Mouse (Mus musculus) splenic B cell, adult 2 months (primary cell): ENCODE data around the gene Gucd1.

ENCODE experiments used
- DNase-seq: peaks from one replicate; pipeline ENCODE4 v3.0.0-alpha.2; 2011; ENCODE audit warnings: low read depth, low spot score
- H3K27me3 ChIP-seq: 2 replicates; pipeline ENCODE4 v1.6.1; 2012; ENCODE audit warnings: mild to moderate bottlenecking, low read length, moderate library complexity, mixed read lengths; ENCODE audit not compliant: control insufficient read depth, poor library complexity, insufficient read depth, severe bottlenecking
- H3K36me3 ChIP-seq: 2 replicates; pipeline ENCODE4 v1.6.1; 2012; ENCODE audit warnings: mild to moderate bottlenecking, low read length, moderate library complexity, mixed read lengths; ENCODE audit not compliant: control insufficient read depth, poor library complexity, insufficient read depth, severe bottlenecking

The Gucd1 gene

GRCm38 (mm10) chr10:75341936-75342335 is 175.8 kb downstream of the Gucd1 start:
- DNase-seq, result no peak
- Histone ChIP-seq H3K36me3 (no peaks in the 10 kb centered on the region), H3K27me3 (no peaks in the 10 kb centered on the region)

DNA sequence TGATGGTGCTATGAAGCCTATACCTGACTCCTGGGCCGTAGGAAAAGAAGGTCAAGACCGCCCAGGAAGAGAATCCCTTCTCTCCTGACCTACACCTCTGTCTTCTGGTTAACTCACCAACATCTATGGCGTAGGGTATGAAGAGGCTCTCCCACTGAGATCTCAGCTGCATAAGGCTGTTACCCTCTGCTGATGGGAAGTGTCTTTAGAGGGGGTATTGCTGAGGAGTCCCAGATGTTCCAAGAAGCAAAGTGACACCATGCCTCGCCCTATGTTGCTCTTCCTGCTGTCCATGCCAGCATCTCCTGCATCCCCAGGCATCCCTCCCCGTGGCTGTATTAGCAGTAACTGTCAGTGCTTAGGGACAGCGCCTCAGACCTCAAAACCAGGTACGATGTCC is 178.4 kb downstream of the Gucd1 start:
- no peaks in the 10 kb centered on the region for H3K27me3 ChIP-seq
- DNase-seq, result no peak

DNA sequence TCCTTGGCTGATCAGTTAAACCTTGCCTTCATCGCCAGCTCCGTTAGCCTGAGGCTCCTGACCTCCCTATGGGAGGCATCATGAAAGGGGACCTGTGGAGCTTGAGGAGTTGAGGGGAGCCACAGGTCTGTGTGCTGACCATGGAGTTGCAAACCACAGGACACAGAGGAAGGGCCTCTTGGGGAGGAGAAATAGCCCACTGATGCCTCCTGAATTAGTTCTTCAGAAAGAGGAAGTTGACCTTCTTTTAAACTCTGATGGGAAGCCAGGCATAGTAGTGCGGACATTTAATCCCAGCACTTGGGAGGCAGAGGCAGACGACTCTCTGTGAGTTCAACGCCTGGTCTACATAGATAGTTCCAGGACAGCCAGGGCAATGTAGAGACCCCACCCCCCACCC is 178.9 kb downstream of the Gucd1 start:
- DNase-seq, result peak; percentile 29
- no peaks in the 10 kb centered on the region for H3K36me3 ChIP-seq
- no peaks in the 10 kb centered on the region for H3K27me3 ChIP-seq

More for the DNA sequence above, 178.4 kb downstream of the Gucd1 start:
- no peaks in the 10 kb centered on the region for H3K36me3 ChIP-seq

- DNase-seq, result no peak
- Histone ChIP-seq H3K27me3 (no peaks in the 10 kb centered on the region), H3K36me3 (0 out of 2 replicates have a peak, but pooled peaks cover 2% of the 10 kb centered on the region)
These were observed 180.5 kb downstream of the Gucd1 start for GRCm38 (mm10) chr10:75337231-75337630.

DNA sequence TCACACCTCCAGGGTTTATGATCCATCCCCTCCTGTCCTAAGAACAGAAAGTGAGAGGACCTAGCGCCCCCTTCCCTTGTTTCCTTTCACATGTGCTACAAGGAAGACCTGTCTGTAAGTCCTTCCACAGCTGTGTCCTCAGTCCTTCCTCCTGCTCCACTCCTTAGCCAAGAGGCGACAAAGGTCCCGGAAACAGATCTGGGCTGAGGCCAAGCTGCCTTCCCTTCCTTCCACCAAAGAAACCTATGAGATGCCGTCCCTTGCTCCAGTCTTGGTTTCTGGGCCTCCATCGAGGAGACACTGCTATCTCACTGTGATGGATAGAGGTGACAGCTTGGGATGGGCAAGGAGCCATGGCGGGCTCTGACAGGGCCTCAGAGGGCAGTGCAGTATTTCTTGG is 182.7 kb downstream of the Gucd1 start:
- Histone ChIP-seq H3K36me3 (0 out of 2 replicates have a peak, but pooled peaks cover 2% of the 10 kb centered on the region), H3K27me3 (no peaks in the 10 kb centered on the region)
- no peak for DNase-seq

DNA sequence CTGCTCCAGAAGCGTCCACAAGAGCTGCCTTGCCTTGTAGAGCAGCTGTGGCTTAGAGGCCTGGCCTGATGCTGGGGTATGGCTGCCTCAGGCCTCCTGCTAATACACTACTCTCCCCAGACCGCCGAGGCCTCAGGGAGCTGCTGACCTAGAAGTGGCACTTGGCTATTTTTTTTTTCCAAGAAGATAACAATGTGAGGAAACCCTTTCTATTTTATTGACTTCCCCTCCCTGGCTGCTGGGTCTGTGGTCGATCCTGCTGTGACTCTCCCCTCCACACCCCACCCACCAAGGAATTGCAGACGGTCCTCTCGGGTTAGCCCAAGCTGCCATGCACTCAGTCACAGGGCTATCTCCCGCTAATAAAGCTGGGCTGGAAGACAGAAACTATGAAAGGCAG is 183.6 kb downstream of the Gucd1 start:
- DNase-seq, result no peak
- Histone ChIP-seq H3K36me3 (0 out of 2 replicates have a peak, but pooled peaks cover 2% of the 10 kb centered on the region), H3K27me3 (no peaks in the 10 kb centered on the region)

GRCm38 (mm10) chr10:75333176-75333776 is 184.5 kb downstream of the Gucd1 start:
- 0 out of 2 replicates have a peak, but pooled peaks cover 2% of the 10 kb centered on the region for H3K36me3 ChIP-seq
- H3K27me3 ChIP-seq, result no peaks in the 10 kb centered on the region
- no peak for DNase-seq

- H3K27me3 ChIP-seq, result no peaks in the 10 kb centered on the region
- DNase-seq, result no peak
- 0 out of 2 replicates have a peak, but pooled peaks cover 2% of the 10 kb centered on the region for H3K36me3 ChIP-seq
These were observed 185.5 kb downstream of the Gucd1 start for GRCm38 (mm10) chr10:75332268-75332667.

- H3K36me3 ChIP-seq, result no peaks in the 10 kb centered on the region
- H3K27me3 ChIP-seq, result no peaks in the 10 kb centered on the region
- DNase-seq, result no peak
These were observed 189.5 kb downstream of the Gucd1 start for GRCm38 (mm10) chr10:75328201-75328704.

DNA sequence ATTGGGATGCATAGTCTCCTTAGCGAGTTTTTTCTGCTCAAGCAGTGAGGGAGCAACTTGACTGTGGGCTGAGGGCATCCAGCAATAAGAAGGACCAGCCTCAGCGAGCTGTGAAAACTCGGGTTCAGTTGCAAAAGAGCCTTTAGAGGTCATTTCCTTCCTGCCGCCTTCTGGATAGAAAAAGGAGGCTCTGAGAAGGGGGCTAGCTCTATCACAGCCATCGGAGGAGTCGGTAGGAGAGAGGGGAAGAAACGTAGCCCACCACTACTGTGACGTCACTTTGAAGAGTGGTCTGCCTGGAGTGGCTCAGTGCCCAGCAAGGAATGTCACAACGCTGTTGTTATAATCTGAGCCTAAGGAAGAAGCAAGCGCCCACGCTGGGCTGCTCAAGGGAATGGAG is 190.7 kb downstream of the Gucd1 start:
- no peak for DNase-seq
- no peaks in the 10 kb centered on the region for H3K27me3 ChIP-seq
- H3K36me3 ChIP-seq, result no peaks in the 10 kb centered on the region

GRCm38 (mm10) chr10:75326553-75326952 is 191.2 kb downstream of the Gucd1 start:
- H3K27me3 ChIP-seq, result no peaks in the 10 kb centered on the region
- peak; percentile 92 for DNase-seq
- no peaks in the 10 kb centered on the region for H3K36me3 ChIP-seq

GRCm38 (mm10) chr10:75325821-75326220 is 192.0 kb downstream of the Gucd1 start:
- no peak for DNase-seq
- Histone ChIP-seq H3K27me3 (no peaks in the 10 kb centered on the region), H3K36me3 (no peaks in the 10 kb centered on the region)

DNA sequence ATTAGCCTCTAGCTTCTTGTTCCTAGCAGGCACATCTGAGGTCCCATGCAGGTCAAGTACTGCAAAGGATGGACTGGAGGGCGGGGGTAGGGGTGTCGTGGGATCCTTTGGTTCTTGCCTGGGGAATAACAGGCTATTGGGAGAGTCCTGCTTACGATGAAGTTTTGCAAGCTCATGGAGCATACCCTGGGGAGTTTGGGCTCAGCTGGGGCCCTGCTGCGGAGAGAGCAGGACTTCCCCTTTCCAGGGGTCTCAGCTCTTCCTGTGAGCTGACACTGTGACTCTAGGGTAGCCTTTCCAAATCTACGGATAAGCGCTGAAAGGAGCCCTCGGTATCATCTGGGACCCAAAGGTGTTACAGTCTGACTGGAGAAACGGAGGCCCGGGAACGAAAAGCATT is 193.4 kb downstream of the Gucd1 start:
- no peaks in the 10 kb centered on the region for H3K27me3 ChIP-seq
- DNase-seq, result peak; percentile 37
- H3K36me3 ChIP-seq, result no peaks in the 10 kb centered on the region

- Histone ChIP-seq H3K27me3 (no peaks in the 10 kb centered on the region), H3K36me3 (no peaks in the 10 kb centered on the region)
- DNase-seq, result no peak
These were observed 193.8 kb downstream of the Gucd1 start for GRCm38 (mm10) chr10:75323986-75324385.

- no peak for DNase-seq
- Histone ChIP-seq H3K36me3 (no peaks in the 10 kb centered on the region), H3K27me3 (no peaks in the 10 kb centered on the region)
These were observed 194.8 kb downstream of the Gucd1 start for GRCm38 (mm10) chr10:75322966-75323365.

- DNase-seq, result peak; percentile 58
- no peaks in the 10 kb centered on the region for H3K27me3 ChIP-seq
These were observed 197.5 kb downstream of the Gucd1 start for GRCm38 (mm10) chr10:75320321-75320720.

More at GRCm38 (mm10) chr10:75320321-75320720, 197.5 kb downstream of the Gucd1 start:
- H3K36me3 ChIP-seq, result no peaks in the 10 kb centered on the region
